In the genomic region with DNA sequence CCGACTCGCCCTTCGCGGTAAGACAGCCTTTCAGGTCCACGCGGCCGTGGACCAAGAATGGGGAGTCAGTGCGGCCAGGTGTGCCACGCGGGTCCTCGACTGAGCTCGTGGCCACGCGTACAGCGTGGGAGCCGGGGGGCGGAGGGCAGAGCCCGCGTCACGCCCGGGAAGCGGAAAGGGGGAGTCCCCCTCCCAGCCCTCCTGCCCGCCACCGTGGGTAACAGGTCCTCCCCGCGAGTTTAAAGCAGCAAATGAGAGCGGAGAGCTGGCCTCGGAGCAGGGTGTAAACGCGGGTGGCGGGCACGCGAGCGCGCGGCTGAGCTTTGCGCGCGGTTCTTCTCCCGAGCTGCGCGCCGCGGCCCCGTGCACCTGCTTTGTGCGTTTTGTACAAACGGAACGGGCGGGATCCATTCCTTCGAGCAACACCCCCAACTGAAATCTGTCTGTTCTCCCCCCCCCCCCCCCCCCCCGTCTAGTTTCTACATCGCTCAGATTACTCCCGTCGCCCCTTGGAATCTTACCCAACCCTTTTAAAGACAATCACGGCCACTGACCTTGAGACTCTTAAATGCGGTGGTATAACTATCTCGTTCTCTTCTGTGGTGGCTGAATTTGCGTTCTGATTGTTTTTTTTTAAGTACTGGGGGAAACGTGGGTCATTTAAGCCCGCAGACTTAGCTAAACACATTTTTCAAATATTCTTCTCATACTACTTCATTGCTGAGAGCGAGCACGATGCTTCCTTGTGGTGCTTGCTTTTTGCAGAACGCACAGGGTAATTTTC, we compare ENCODE assay signal across 11 mouse cellular contexts. TPM values are rescaled to one million over a fixed set of nuclear protein-coding genes. Genes with fewer than 3 reads are reported as not detected.
DNase-seq lines count a peak whose midpoint lies in the region; ATAC-seq lines count a peak whose summit lies in the region.
"Had no signal": no experiment of that assay in that cellular context is flagged by ENCODE, and none has a peak within 500 bp of the region (broad histone marks: within the 10 kb centered on the region; RNA-seq: fewer than 3 reads in every experiment).

No protein-coding gene starts in this region.

- peak overlapping the region; percentile 73 for H3K4me2 ChIP-seq in heart, embryonic 14.5 days (ENCODE audit: low read length)
- peak overlapping the region; percentile 67 for H3K4me2 ChIP-seq in embryonic facial prominence, embryonic 11.5 days (ENCODE audit: low read depth, low read length)
- peak overlapping the region; percentile 79 for H3K4me2 ChIP-seq in intestine, embryonic 15.5 days (replicated peaks)
- peak overlapping the region; percentile 65 for H3K4me2 ChIP-seq in neural tube, embryonic 11.5 days (ENCODE audit: low read depth)

- no peaks in the 10 kb centered on the region; the same call in 1 of the 2 replicates for H3K9me3 ChIP-seq in heart, embryonic 14.5 days (ENCODE audit: control insufficient read depth, low read length)
- no peaks in the 10 kb centered on the region for H3K9me3 ChIP-seq in embryonic facial prominence, embryonic 11.5 days (replicated peaks; ENCODE audit: control insufficient read depth, low read length)
- H3K9me3 ChIP-seq in intestine, embryonic 15.5 days, result no peaks in the 10 kb centered on the region
- H3K9me3 ChIP-seq in neural tube, embryonic 11.5 days (ENCODE audit: control insufficient read depth, low read length), result no peaks in the 10 kb centered on the region

- H3K4me1 ChIP-seq in heart, embryonic 14.5 days (ENCODE audit: control insufficient read depth in 2 of 2, insufficient read depth in 2 of 2, low read length in 2 of 2), result peaks cover 6 to 10% of the 10 kb centered on the region in 2 experiments; a peak in 3 of 4 replicates
- H3K4me1 ChIP-seq in embryonic facial prominence, embryonic 11.5 days (ENCODE audit: control insufficient read depth, insufficient read depth, low read length), result no peaks in the 10 kb centered on the region; the same call in none of the 2 replicates
- peaks cover 10% of the 10 kb centered on the region for H3K4me1 ChIP-seq in intestine, embryonic 15.5 days (replicated peaks)
- peaks cover 21% of the 10 kb centered on the region for H3K4me1 ChIP-seq in neural tube, embryonic 11.5 days (ENCODE audit: control insufficient read depth, insufficient read depth, low read length)

- H3K36me3 ChIP-seq in heart, embryonic 14.5 days (ENCODE audit: control insufficient read depth, insufficient read depth, low read length), result no peaks in the 10 kb centered on the region
- no peaks in the 10 kb centered on the region for H3K36me3 ChIP-seq in embryonic facial prominence, embryonic 11.5 days (replicated peaks; ENCODE audit: control insufficient read depth, insufficient read depth, low read depth, low read length)
- no peaks in the 10 kb centered on the region for H3K36me3 ChIP-seq in intestine, embryonic 15.5 days
- no peaks in the 10 kb centered on the region for H3K36me3 ChIP-seq in neural tube, embryonic 11.5 days (ENCODE audit: control insufficient read depth, insufficient read depth, low read length)

- H3K9ac ChIP-seq in heart, embryonic 14.5 days (ENCODE audit: low read length), result peak overlapping the region; percentile 44; the same call in 1 of the 2 replicates
- H3K9ac ChIP-seq in embryonic facial prominence, embryonic 11.5 days (replicated peaks; ENCODE audit: low read length), result peak overlapping the region; percentile 32
- H3K9ac ChIP-seq in intestine, embryonic 15.5 days, result no peak overlapping the region; the same call in 1 of the 2 replicates
- H3K9ac ChIP-seq in neural tube, embryonic 11.5 days (ENCODE audit: low read length), result peak overlapping the region; percentile 49; the same call in 1 of the 2 replicates

- no peak overlapping the region for H3K27ac ChIP-seq in heart, embryonic 14.5 days (replicated peaks in 1 of 2; ENCODE audit: control insufficient read depth in 1 of 2, insufficient read depth in 1 of 2, low read depth in 2 of 2, low read length in 2 of 2)
- no peak overlapping the region for H3K27ac ChIP-seq in embryonic facial prominence, embryonic 11.5 days (replicated peaks; ENCODE audit: low read depth, low read length)
- H3K27ac ChIP-seq in intestine, embryonic 15.5 days, result no peak overlapping the region
- peak overlapping the region; percentile 79 for H3K27ac ChIP-seq in neural tube, embryonic 11.5 days (ENCODE audit: low read depth, low read length)

- H3K27me3 ChIP-seq in heart, embryonic 14.5 days (ENCODE audit: control insufficient read depth, insufficient read depth, low read length), result peaks cover 96% of the 10 kb centered on the region
- H3K27me3 ChIP-seq in embryonic facial prominence, embryonic 11.5 days (ENCODE audit: control insufficient read depth, insufficient read depth, low read length), result peaks cover 64% of the 10 kb centered on the region
- peaks cover 79% of the 10 kb centered on the region for H3K27me3 ChIP-seq in intestine, embryonic 15.5 days (replicated peaks)
- H3K27me3 ChIP-seq in neural tube, embryonic 11.5 days (ENCODE audit: control insufficient read depth, insufficient read depth, low read length), result peaks cover 78% of the 10 kb centered on the region

- intact Hi-C loops in heart, postnatal 36 days (cut with DNase I), result no loop called here

- peak overlapping the region; percentile 26 to 45 for H3K4me3 ChIP-seq in heart, embryonic 14.5 days (ENCODE audit: control insufficient read depth in 1 of 2, insufficient read depth in 1 of 2, low read depth in 1 of 2, low read length in 2 of 2)
- H3K4me3 ChIP-seq in embryonic facial prominence, embryonic 11.5 days (ENCODE audit: low read depth, low read length), result peak overlapping the region; percentile 27
- peak overlapping the region; percentile 37 for H3K4me3 ChIP-seq in intestine, embryonic 15.5 days (replicated peaks)
- peak overlapping the region; percentile 43 for H3K4me3 ChIP-seq in neural tube, embryonic 11.5 days (ENCODE audit: low read depth, low read length)

- ATAC-seq in heart, embryonic 14.5 days (ENCODE audit: insufficient number of reproducible peaks, insufficient read depth, low FRiP score, low read depth), result no peak
- no peak for ATAC-seq in embryonic facial prominence, embryonic 11.5 days (replicated peaks; ENCODE audit: insufficient number of reproducible peaks, low FRiP score, low TSS enrichment, low read depth)
- peak; percentile 42; the same call in 1 of the 2 replicates for ATAC-seq in intestine, embryonic 15.5 days
- no peak for ATAC-seq in neural tube, embryonic 11.5 days (ENCODE audit: insufficient read depth, low FRiP score, low TSS enrichment)
- ATAC-seq in megakaryocyte progenitor cell, adult 5-6 weeks (replicated peaks; ENCODE audit: poor library complexity), result no peak

- DNase-seq in heart, postnatal 36 days, result no peak
- no peak for DNase-seq in embryonic facial prominence, embryonic 11.5 days (ENCODE audit: low spot score)
- peak; percentile 54 for DNase-seq in neural tube, embryonic 11.5 days (ENCODE audit: low spot score)
- no peak for DNase-seq in cerebellum, adult 9-11 months
- no peak for DNase-seq in urinary bladder, postnatal 10 days (ENCODE audit: low spot score)
- DNase-seq: cerebellum, adult 9-10 months had no signal

- under 1% methylated on average over 60 of the region's 63 CpGs for WGBS in heart, embryonic 14.5 days
- WGBS in embryonic facial prominence, embryonic 11.5 days, result under 1% methylated on average over 47 of the region's 63 CpGs
- 2% methylated on average over 63 of the region's 63 CpGs for WGBS in intestine, embryonic 15.5 days
- under 1% methylated on average over 60 of the region's 63 CpGs for WGBS in neural tube, embryonic 11.5 days

RNA-seq across cellular contexts. Expression of gene Onecut1, which starts 12.3 kb away (rescaled TPM):
- polyA plus RNA-seq in heart, embryonic 14.5 days (2014; fragmentation: Nextera tagmentation; extraction: Ambion mirVana), result not detected in 2 replicates
- total RNA-seq in heart, postnatal 36 days (2021), result not detected
- polyA plus RNA-seq in embryonic facial prominence, embryonic 11.5 days (2014; fragmentation: Nextera tagmentation; extraction: Ambion mirVana), result 0.81 and 1.6 TPM in 2 replicates
- 1.8 and 2.3 TPM in 2 replicates for polyA plus RNA-seq in intestine, embryonic 15.5 days (2015; fragmentation: Nextera tagmentation; extraction: Ambion mirVana)
- polyA plus RNA-seq in neural tube, embryonic 11.5 days (2014; fragmentation: Nextera tagmentation; extraction: Ambion mirVana), result 8.6 and 10.1 TPM in 2 replicates
- total RNA-seq in megakaryocyte progenitor cell, adult 5-6 weeks (2015), result not detected in 2 replicates
- total RNA-seq in megakaryocyte progenitor cell, adult 5-6 weeks (2017), result not detected in 2 replicates
- total RNA-seq: CH12.LX had no signal
- polyA plus RNA-seq: large intestine, adult 2 months had no signal
